Mouse (Mus musculus) granulocyte monocyte progenitor cell, adult 5-6 weeks (primary cell): ENCODE results near the gene Ccng2. TPM values are rescaled to one million over a fixed set of nuclear protein-coding genes. Genes with fewer than 3 reads are reported as not detected.

Source experiments
- ATAC-seq: replicated peaks from 2 replicates; pipeline ENCODE4 v1.8.0; 2016; ENCODE audit warnings: mild to moderate bottlenecking, moderate TSS enrichment, inconsistent platforms; ENCODE audit not compliant: poor library complexity, severe bottlenecking
- total RNA-seq, 2 experiments: library from RNA; stranded (forward) in 1 of 2; stranded (reverse) in 1 of 2; fragments of 200-712, 200-1000 nt in 1 of 2; fragments of >200 nt in 1 of 2; fragmentation: Nextera tagmentation in 1 of 2; gene quantifications; 2 replicates each; pipeline ENCODE4 v1.2.3; 2014 to 2017

Gene Ccng2
- total RNA-seq, 2 experiments from 2014 or later: 14.1 to 40.9 TPM

- peak; percentile 76 for ATAC-seq
These were observed 56.4 kb downstream of the Ccng2 start for GRCm38 (mm10) chr5:93323320-93324001.

Other genes starting within 250 kb of the Ccng2 start
- gene Sowahb, start 222.2 kb upstream of the Ccng2 start, total RNA-seq (2014; fragmentation: Nextera tagmentation): not detected in 2 replicates
- gene Sowahb, start 222.2 kb upstream of the Ccng2 start, total RNA-seq (2017): not detected in 2 replicates
- gene Sept11, start 173.8 kb upstream of the Ccng2 start, total RNA-seq (2014; fragmentation: Nextera tagmentation): 89.0 and 103 TPM in 2 replicates
- gene Sept11, start 173.8 kb upstream of the Ccng2 start, total RNA-seq (2017): 67.7 and 70.7 TPM in 2 replicates
- 143 and 144 TPM in 2 replicates for gene Ccni, start 60.8 kb upstream of the Ccng2 start, total RNA-seq (2014; fragmentation: Nextera tagmentation)
- gene Ccni, start 60.8 kb upstream of the Ccng2 start, total RNA-seq (2017): 139 and 145 TPM in 2 replicates
- gene 2010109A12Rik, start 60.7 kb upstream of the Ccng2 start, total RNA-seq (2014; fragmentation: Nextera tagmentation): not detected in 2 replicates
- gene 2010109A12Rik, start 60.7 kb upstream of the Ccng2 start, total RNA-seq (2017): 2.3 and 4.7 TPM in 2 replicates